Mouse (Mus musculus) G1E (cell line): Measurements from ENCODE around the gene Irgq.

Source experiments
- CTCF ChIP-seq: IDR thresholded peaks from 2 replicates; pipeline ENCODE4 v1.5.1; 2012; ENCODE audit warnings: low read depth, low read length, inconsistent platforms, mixed read lengths
- GATA1 ChIP-seq: IDR thresholded peaks from 2 replicates; pipeline ENCODE4 v1.6.1; 2012; ENCODE audit warnings: borderline replicate concordance, low read length, inconsistent platforms, mixed read lengths
- POLR2AphosphoS5 ChIP-seq: IDR thresholded peaks from 2 replicates; pipeline ENCODE4 v1.6.1; 2012; ENCODE audit warnings: low read depth, low read length, inconsistent platforms; ENCODE audit not compliant: insufficient replicate concordance
- TAL1 ChIP-seq: conservative IDR thresholded peaks from 2 replicates; pipeline ENCODE4 v1.6.1; 2012; ENCODE audit warnings: low read depth, low read length, inconsistent platforms, mixed read lengths

DNA sequence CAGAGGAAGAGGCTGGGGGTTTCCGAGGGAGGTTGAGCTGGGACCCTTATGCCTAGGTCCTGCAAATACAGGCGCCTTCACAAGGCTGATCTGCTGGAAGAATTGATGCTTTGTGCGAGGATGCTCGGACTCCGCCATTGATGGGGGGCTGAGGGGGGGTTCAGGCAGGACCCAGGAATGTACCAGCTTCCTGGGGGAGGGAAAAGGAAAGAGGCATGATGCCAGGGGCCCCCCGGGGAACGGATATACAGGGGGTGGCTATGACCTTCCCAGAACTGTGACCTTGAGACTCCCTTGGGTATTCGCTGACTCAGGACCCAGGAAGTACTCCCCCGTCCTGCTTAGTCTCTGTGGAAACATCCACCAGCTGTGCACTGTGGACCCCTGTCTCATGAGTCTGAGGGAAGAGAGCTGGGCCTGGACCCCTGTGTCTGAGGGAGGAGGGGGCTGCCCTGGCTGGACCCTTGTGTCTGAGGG, 43.8 kb upstream of the Irgq start:
- TF ChIP-seq CTCF: no peak
- TF ChIP-seq GATA1: no peak
- no peak for TF ChIP-seq POLR2AphosphoS5
- TF ChIP-seq TAL1: no peak
